Mouse (Mus musculus): ENCODE data around the gene Xpo6. TPM values are rescaled to one million over a fixed set of nuclear protein-coding genes. Genes with fewer than 3 reads are reported as not detected.

The Xpo6 gene
- 38.0 and 39.8 TPM in 2 replicates for polyA plus RNA-seq (2016; fragmentation: Nextera tagmentation; extraction: Ambion mirVana)

DNA sequence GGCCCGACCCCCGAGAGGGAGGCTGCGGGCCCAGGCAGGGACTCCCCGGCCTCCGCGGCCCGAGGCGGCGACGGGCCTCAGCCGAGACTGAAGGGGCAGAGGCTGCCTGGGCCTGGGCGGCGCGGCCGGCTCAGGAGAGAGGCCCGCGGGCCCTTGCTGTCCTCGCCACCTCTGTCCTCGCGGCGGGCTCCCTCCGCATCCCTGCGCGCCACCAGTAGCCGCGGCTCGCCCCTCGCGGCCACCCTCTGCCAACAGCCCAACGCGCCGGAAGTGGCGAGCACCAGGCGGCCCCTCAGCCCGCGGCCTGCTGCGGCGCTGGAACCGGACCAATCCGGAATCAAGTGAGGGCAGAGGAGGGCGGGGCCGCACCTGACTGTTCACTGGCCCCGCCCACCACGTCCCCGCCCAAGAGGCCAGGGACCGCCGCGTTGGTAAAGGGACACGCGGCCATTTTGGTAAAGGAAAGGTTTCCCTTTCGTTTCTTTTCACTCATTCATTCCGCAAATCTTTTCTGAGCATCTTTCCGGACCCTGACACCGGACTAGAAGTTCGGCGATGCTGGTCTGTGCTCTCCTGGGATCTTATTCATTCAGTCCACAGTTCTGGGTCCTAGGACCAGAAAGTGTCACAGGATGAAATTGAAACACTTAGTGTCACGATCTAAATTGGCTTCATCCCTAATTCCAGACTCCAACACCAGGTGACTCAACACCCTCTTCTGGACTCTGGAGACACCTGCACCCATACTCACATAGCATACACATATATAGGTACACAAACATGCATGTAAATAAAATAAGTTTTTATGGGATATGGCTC lies at the start of gene Xpo6:
Gene Xpo6, minus strand, starts transcription at position 324 of the 819 bp plus-strand sequence.
- H3K36me3 ChIP-seq: no peaks in the 10 kb centered on the region; the same call in 1 of the 2 replicates
- under 1% methylated on average over 56 of the region's 57 CpGs for WGBS (ENCODE audit: insufficient replicate concordance)
- ATAC-seq: peak; percentile 96

DNA sequence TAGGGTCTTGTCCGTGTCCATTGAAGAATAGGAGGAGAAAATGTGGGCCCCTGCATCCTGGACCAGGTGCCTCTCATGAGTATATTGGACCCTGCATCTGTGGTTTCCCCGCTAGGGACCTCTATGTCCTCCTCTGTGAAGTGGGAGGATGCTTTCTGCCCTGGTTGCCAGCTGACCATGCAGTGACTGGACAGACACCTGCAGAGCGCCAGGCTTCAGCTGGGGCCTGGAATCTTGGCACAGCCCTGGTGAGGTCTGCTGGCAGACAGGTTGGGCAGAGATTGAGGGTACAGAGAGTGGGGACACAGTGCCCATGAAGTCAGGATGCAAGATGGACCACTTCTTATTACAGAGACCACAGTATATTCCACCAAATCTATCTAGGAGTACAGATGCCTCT lies 49.7 kb upstream of the Xpo6 start:
- H3K4me1 ChIP-seq: 0 out of 2 replicates have a peak, but pooled peaks cover 5% of the 10 kb centered on the region
- ATAC-seq: no peak
- H3K27me3 ChIP-seq (replicated peaks): peaks cover 43% of the 10 kb centered on the region
- no peak overlapping the region for H3K27ac ChIP-seq
- H3K36me3 ChIP-seq: no peaks in the 10 kb centered on the region
- WGBS (ENCODE audit: insufficient replicate concordance): 75% methylated on average over 3 of the region's 3 CpGs
- no peak overlapping the region for H3K4me3 ChIP-seq
- H3K9ac ChIP-seq: no peak overlapping the region
- H3K4me2 ChIP-seq: no peak overlapping the region
- no peaks in the 10 kb centered on the region for H3K9me3 ChIP-seq (replicated peaks)

More for the DNA sequence above, at the start of gene Xpo6:
- peak within 1 kb of the TSS; percentile 94 for H3K4me3 ChIP-seq
- H3K4me1 ChIP-seq: peaks cover 45% of the 10 kb centered on the region
- peak within 1 kb of the TSS; percentile 93 for H3K4me2 ChIP-seq
- H3K9ac ChIP-seq: peak within 1 kb of the TSS; percentile 96
- H3K9me3 ChIP-seq (replicated peaks): no peaks in the 10 kb centered on the region
- peak within 1 kb of the TSS; percentile 80 for H3K27ac ChIP-seq
- 0 out of 2 replicates have a peak, but pooled peaks cover 5% of the 10 kb centered on the region for H3K27me3 ChIP-seq (replicated peaks)

DNA sequence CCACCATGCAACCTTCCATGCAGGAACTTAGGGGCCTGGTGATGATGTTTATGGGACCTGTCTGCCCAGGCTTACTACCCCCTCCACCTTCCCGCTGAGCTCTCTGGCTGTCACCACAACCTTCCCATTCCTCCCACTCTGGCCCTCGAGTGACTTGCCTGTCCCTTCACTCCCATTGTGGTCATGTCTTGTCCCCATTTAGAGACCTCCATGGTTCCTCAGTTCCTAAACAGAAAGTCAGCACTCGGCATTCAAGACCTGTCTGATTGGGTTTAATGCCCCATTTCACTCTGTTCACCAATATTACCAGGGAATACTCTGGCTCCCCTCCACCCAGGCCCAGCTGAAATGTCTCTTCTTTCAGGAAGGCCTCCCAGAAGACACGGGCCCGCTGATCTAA lies 48.8 kb upstream of the Xpo6 start:
- H3K9ac ChIP-seq: no peak overlapping the region
- no peaks in the 10 kb centered on the region for H3K9me3 ChIP-seq (replicated peaks)
- 55% methylated on average over 5 of the region's 5 CpGs for WGBS (ENCODE audit: insufficient replicate concordance)
- H3K27ac ChIP-seq: no peak overlapping the region
- H3K4me1 ChIP-seq: 0 out of 2 replicates have a peak, but pooled peaks cover 5% of the 10 kb centered on the region
- H3K4me3 ChIP-seq: no peak overlapping the region
- H3K4me2 ChIP-seq: no peak overlapping the region
- ATAC-seq: no peak
- H3K27me3 ChIP-seq (replicated peaks): peaks cover 43% of the 10 kb centered on the region
- no peaks in the 10 kb centered on the region for H3K36me3 ChIP-seq

DNA sequence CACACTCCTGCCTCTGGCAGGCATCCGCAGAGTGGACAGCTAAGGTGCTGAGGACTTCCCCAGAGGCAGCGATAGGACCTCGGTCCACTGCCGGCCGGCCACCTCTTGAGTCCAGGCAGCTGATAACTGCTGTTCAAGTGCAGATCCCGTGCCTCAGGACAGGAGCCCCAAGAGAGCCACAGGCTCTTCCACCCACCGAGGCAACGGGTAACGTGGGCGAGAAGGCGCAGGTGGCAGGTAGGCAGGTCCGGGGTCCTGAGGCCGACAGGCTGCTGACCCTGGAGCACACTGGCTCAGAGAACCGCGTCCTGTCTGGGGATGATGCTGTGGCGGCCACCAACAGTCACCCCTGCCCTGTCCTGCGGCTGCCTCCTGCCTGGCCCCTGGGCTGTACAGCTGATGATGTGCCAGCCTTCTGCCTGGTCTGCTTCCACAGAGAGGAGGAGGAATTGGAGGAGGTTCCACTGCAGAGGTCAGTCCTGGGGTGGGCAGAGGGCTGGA lies 48.4 kb upstream of the Xpo6 start:
- no peak overlapping the region for H3K9ac ChIP-seq
- H3K27ac ChIP-seq: no peak overlapping the region
- H3K4me2 ChIP-seq: no peak overlapping the region
- H3K4me1 ChIP-seq: 0 out of 2 replicates have a peak, but pooled peaks cover 5% of the 10 kb centered on the region
- peaks cover 43% of the 10 kb centered on the region for H3K27me3 ChIP-seq (replicated peaks)
- no peak overlapping the region for H3K4me3 ChIP-seq
- H3K36me3 ChIP-seq: no peaks in the 10 kb centered on the region
- 49% methylated on average over 17 of the region's 17 CpGs for WGBS (ENCODE audit: insufficient replicate concordance)
- no peaks in the 10 kb centered on the region for H3K9me3 ChIP-seq (replicated peaks)
- ATAC-seq: no peak

DNA sequence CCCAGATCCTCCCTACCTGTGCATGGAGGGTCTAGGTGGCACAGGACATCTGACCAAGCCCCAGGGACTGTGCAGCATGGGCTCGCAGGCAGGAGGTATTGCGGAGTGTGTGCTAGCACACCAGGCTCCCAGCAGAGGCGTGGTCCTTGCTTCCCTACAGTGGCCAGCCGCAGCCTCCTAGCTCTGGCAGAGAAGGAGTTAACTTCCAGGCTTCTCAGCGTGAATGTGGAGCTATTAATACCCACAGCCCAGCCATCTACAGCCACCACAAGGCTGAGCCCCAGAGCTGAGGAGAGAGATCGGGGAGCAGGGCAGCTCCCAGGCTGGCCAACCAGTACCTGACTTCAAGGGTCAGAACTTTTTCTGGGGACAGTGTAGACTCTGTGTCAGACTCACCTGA lies 47.8 kb upstream of the Xpo6 start:
- Histone ChIP-seq H3K4me2 (no peak overlapping the region), H3K27me3 (replicated peaks) (peaks cover 43% of the 10 kb centered on the region), H3K4me1 (0 out of 2 replicates have a peak, but pooled peaks cover 5% of the 10 kb centered on the region), H3K9me3 (replicated peaks) (no peaks in the 10 kb centered on the region), H3K9ac (no peak overlapping the region), H3K36me3 (no peaks in the 10 kb centered on the region), H3K4me3 (no peak overlapping the region), H3K27ac (no peak overlapping the region)
- 12% methylated on average over 6 of the region's 6 CpGs for WGBS (ENCODE audit: insufficient replicate concordance)
- ATAC-seq: no peak

DNA sequence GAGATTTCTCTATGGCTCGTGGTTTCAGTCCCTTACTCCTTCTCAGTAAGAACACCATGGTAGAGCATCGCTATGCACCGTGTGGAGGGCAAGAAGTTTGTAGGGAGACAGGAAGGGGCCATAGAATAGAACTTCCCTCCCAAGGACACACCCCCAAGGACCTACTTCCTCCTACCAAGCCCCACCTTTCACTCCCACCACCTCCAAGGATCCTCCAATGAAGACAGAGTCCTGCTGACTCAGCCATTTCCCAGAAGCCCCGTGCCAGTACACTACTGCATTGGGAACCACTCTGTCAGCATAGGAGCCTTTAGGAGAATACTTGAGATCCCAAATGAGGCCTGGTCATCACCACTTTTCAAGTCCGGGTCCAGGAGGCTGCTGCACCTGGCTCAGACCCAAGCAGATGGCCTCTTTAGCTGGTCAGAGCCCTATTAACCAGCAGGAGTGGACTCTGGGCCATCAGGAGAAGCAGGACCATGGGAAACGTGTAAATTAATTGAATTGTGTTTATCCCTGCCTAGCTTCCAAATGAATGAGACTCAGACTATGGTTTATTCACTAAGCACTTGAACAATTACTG lies 44.0 kb upstream of the Xpo6 start:
- H3K27ac ChIP-seq: no peak overlapping the region
- 0 out of 2 replicates have a peak, but pooled peaks cover 11% of the 10 kb centered on the region for H3K4me1 ChIP-seq
- no peak overlapping the region for H3K4me2 ChIP-seq
- no peak for ATAC-seq
- no peaks in the 10 kb centered on the region for H3K9me3 ChIP-seq (replicated peaks)
- 42% methylated on average over 6 of the region's 6 CpGs for WGBS (ENCODE audit: insufficient replicate concordance)
- peaks cover 29% of the 10 kb centered on the region for H3K27me3 ChIP-seq (replicated peaks)
- no peak overlapping the region for H3K9ac ChIP-seq
- H3K36me3 ChIP-seq: no peaks in the 10 kb centered on the region
- H3K4me3 ChIP-seq: no peak overlapping the region

DNA sequence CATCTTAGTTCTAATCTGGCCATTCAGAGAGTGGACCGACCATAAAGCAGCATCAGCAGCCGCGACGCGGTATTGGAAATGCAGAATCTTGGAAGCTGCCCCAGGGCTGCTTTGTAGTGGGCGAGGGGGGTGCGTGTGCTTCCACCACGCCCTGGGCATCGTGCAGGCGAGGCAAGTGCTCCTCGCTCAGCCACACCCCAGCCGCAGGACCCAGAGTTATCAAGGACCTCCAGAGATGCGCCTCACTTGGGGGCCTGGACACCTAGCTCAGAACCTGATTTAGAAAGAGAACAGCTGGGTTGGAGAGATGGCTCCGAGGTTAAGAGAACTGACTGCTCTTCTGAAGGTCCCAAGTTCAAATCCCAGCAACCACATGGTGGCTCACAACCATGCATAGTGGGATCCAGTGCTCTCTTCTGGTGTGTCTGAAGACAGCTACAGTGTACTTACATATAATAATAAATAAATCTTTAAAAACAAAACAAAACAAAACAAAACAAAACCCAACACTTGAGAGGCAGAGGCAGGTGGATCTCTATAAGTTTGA lies 40.6 kb upstream of the Xpo6 start:
- H3K9ac ChIP-seq: no peak overlapping the region
- H3K9me3 ChIP-seq (replicated peaks): no peaks in the 10 kb centered on the region
- peak; percentile 69 for ATAC-seq
- H3K4me1 ChIP-seq: peaks cover 22% of the 10 kb centered on the region
- no peaks in the 10 kb centered on the region for H3K27me3 ChIP-seq (replicated peaks)
- H3K4me3 ChIP-seq: no peak overlapping the region
- no peaks in the 10 kb centered on the region for H3K36me3 ChIP-seq
- no peak overlapping the region for H3K4me2 ChIP-seq
- H3K27ac ChIP-seq: no peak overlapping the region
- WGBS (ENCODE audit: insufficient replicate concordance): 46% methylated on average over 14 of the region's 14 CpGs

DNA sequence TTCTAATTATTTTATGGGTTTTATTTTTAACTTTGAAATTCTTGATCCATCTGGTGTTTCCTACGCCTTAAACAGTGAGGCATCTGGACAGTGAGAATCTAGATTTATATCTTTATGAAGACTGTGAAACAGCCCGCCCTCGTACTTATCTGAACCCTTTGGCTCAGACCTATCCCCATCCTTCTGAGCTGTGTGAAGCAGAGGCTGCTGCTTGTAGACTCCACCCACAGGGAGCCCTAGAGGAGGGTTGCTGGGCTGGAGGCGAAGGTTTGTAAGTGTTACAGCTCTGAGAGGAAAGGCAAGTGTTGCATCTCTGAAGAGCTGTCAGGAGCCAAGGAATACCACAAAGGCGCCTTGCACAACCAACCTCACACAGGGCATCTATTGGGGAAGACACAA lies 36.5 kb upstream of the Xpo6 start:
- Histone ChIP-seq H3K27ac (no peak overlapping the region), H3K27me3 (replicated peaks) (no peaks in the 10 kb centered on the region), H3K4me3 (no peak overlapping the region), H3K4me1 (peaks cover 23% of the 10 kb centered on the region), H3K9ac (no peak overlapping the region), H3K36me3 (no peaks in the 10 kb centered on the region), H3K9me3 (replicated peaks) (no peaks in the 10 kb centered on the region), H3K4me2 (no peak overlapping the region)
- WGBS (ENCODE audit: insufficient replicate concordance): 31% methylated on average over 5 of the region's 5 CpGs
- ATAC-seq: peak; percentile 58

DNA sequence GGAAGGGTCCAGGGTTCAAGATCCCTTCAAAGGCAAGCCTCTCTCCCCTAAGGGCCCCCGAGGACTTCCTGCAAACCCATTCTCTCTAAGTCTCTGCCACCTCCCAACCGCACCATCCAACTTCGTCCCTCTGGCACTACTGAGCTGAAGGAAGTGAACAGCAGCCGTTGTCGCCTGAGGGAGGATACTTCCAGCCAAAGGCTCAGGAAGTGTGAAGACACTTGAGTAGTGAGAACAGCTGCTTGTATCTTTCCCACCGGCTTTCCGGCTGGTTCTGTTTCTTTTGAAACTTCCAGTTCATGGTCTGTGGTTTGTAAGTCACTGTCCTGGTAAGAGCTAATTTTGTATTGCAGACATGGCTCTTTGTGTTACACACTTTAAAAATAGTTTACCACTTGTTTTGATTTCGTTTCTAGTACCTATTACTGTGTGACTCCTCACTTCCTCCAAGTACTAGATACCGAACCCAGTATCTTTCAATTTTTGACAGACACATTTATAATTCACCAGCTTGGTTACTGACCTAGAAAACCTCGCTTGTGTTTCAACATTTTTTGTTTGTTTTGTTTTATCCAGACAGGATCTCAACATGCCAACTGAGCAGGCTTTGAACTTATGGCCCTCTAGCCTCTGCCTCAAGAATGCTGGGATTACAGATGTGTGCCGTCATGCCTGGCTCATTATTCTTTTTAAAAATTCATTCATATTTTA lies 35.9 kb upstream of the Xpo6 start:
- H3K4me3 ChIP-seq: no peak overlapping the region
- no peaks in the 10 kb centered on the region for H3K9me3 ChIP-seq (replicated peaks)
- ATAC-seq: no peak
- peaks cover 23% of the 10 kb centered on the region for H3K4me1 ChIP-seq
- no peak overlapping the region for H3K27ac ChIP-seq
- H3K36me3 ChIP-seq: no peaks in the 10 kb centered on the region
- no peaks in the 10 kb centered on the region for H3K27me3 ChIP-seq (replicated peaks)
- H3K9ac ChIP-seq: no peak overlapping the region
- WGBS (ENCODE audit: insufficient replicate concordance): 33% methylated on average over 11 of the region's 11 CpGs
- H3K4me2 ChIP-seq: no peak overlapping the region

DNA sequence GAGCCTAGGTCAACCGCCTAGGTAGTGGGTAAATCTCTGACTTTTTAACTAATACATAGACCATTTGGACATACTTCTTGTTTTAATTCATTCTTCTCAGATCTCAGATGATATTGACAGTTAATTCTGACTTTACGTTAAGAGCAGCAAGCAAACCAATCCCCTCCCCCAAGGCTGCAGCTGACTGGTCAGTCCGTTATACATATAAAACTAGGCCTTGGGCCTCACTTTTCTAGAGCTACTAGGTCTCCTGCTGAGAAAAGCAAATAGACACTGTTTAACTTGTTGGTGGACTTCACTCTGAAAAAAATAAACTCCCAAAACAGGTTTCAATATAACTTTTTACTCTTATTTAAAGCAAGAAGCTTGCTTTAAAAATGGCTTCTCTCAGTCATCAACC lies 34.3 kb upstream of the Xpo6 start:
- Histone ChIP-seq H3K9me3 (replicated peaks) (no peaks in the 10 kb centered on the region), H3K4me1 (peaks cover 24% of the 10 kb centered on the region), H3K27ac (no peak overlapping the region), H3K4me3 (no peak overlapping the region), H3K4me2 (no peak overlapping the region), H3K9ac (no peak overlapping the region), H3K36me3 (no peaks in the 10 kb centered on the region), H3K27me3 (replicated peaks) (no peaks in the 10 kb centered on the region)
- ATAC-seq: no peak
- 76% methylated on average over 3 of the region's 3 CpGs for WGBS (ENCODE audit: insufficient replicate concordance)

DNA sequence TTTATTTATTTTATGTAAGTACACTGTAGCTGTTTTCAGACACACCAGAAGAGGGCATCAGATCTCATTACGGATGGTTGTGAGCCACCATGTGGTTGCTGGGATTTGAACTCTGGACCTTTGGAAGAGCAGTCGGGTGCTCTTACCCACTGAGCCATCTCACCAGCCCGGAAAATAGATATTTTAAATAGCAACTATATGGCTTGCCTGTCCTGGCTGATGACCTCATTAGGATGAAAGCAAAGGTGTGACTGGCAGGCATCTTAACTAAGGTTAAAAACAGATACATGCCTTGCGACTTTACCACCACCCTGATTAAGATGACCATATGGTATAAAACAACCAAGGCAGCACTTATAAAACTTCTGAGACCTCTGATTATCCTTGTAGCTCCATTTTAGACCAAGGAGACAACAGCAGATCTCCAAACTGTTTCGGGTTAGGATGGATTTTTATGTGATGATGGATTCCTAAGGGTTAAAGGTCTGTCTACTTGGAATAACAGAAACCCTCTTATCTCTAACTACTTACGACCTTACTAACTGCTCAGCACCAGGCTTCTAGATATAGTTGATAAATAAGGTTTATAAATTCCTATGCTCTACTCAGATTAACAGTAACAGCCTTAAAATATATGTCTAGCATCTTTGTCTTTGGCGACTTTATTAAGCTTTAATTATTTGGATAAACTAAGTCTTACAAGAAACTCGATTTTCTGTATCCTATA lies 32.2 kb upstream of the Xpo6 start:
- no peak overlapping the region for H3K27ac ChIP-seq
- no peak overlapping the region for H3K9ac ChIP-seq
- ATAC-seq: no peak
- 57% methylated on average over 8 of the region's 8 CpGs for WGBS (ENCODE audit: insufficient replicate concordance)
- H3K4me3 ChIP-seq: no peak overlapping the region
- no peaks in the 10 kb centered on the region for H3K9me3 ChIP-seq (replicated peaks)
- H3K27me3 ChIP-seq (replicated peaks): no peaks in the 10 kb centered on the region
- no peaks in the 10 kb centered on the region for H3K36me3 ChIP-seq
- no peak overlapping the region for H3K4me2 ChIP-seq
- peaks cover 23% of the 10 kb centered on the region for H3K4me1 ChIP-seq

Data from liver, embryonic 12.5 days (tissue).